Mouse (Mus musculus): Measurements from ENCODE around the gene Gm19410. TPM values are rescaled to one million over a fixed set of nuclear protein-coding genes. Genes with fewer than 3 reads are reported as not detected.

Gene Gm19410
- polyA plus RNA-seq, 1 experiment: not detected

DNA sequence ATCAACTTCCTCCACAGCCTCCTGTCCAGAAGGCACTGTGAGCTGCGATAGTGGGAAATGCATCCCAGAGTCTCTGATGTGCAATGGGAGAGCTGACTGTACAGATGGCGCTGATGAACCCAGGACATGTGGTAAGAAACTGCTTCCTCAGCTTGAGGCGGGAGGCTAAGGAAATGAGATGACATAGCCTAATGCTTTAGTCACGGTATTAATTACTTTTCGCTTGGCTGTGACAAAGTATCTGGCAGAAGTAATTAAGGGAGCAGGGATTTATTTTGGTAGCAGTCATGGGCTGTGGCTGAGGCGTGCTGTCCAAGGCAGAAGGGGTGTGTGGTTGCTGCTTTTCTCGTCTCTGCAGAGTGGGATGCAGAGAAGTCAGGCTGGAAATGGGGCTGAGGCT, 7.9 kb downstream of the Gm19410 start:
- no peaks in the 10 kb centered on the region for H3K36me3 ChIP-seq (ENCODE audit: control insufficient read depth, insufficient read depth)
- H3K79me3 ChIP-seq (ENCODE audit: low read depth): no peaks in the 10 kb centered on the region
- H3K79me2 ChIP-seq (ENCODE audit: control insufficient read depth, insufficient read depth): no peaks in the 10 kb centered on the region
- H3ac ChIP-seq (ENCODE audit: control insufficient read depth, insufficient read length, low read depth): no peak overlapping the region
- TF ChIP-seq CEBPB (IDR thresholded peaks at IDR 0.05; ENCODE audit: low read depth) (no peak), MYOG (IDR thresholded peaks at IDR 0.05; ENCODE audit: control insufficient read depth, extremely low read depth, insufficient read length) (no peak), CTCF (IDR thresholded peaks at IDR 0.05; ENCODE audit: control insufficient read depth, insufficient read depth, insufficient read length) (no peak), USF1 (IDR thresholded peaks at IDR 0.05; ENCODE audit: low read depth) (no peak), MAX (IDR thresholded peaks at IDR 0.05) (no peak), FOSL1 (IDR thresholded peaks at IDR 0.05; ENCODE audit: insufficient read depth, low read length, poor library complexity, severe bottlenecking) (no peak), MYOD1 (IDR thresholded peaks at IDR 0.05; ENCODE audit: control insufficient read depth, insufficient read length, low read depth) (no peak)
- peaks cover 4% of the 10 kb centered on the region for H3K27me3 ChIP-seq (ENCODE audit: control insufficient read depth, insufficient read depth, insufficient read length)
- H3K4me3 ChIP-seq (ENCODE audit: insufficient read depth, poor library complexity, severe bottlenecking): no peak overlapping the region

Small RNA genes within 50 kb of the gene (microRNA-seq; reads per million reads assigned to microRNA genes)
- gene Gm44474 (ENCODE audit: borderline microRNAs expressed): not detected
